Mouse (Mus musculus): ENCODE data around the gene Cpsf3. TPM values are rescaled to one million over a fixed set of nuclear protein-coding genes. Genes with fewer than 3 reads are reported as not detected.

Cpsf3 gene
- polyA plus RNA-seq, 1 experiment from 2014 or later = 98.1 TPM

DNA sequence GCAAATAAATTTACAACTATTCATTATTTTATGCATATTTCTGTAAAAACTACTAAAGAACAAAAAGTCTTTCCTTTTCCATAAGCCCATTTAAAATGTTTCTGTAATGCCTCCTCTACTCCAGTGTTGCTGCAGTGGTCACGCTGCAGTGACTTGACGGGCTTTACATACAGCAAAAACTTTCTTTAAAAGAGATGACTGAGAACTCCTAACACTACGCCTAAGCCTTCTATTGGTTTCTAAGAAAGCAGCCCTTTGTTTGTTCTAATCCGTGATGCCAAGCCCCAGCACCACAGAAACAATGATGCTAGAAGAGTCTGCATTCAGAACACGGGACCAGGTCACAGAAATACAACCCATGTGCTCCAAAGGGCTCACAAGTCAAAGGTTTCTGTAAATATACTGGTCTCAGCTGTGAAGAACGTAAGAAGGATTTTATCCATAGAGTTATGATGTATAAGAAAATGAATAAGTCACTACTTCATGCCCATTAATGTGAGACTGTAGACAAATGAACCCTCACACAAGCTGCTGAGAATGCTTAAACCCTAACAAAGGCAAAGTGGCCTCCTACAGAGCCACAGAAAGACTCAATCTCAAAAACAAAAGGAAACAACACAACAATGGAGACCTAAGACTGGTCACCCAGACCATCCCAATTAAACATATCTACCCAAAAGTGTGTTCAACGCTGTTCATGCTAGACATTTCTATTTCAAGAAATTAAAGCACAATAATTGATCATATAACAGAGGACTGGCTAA is 65.1 kb downstream of the Cpsf3 start:
- Histone ChIP-seq H3K4me1 (replicated peaks) (no peaks in the 10 kb centered on the region), H3K4me3 (no peak overlapping the region), H3K27ac (no peak overlapping the region), H3K36me3 (peaks cover 52% of the 10 kb centered on the region), H3K27me3 (no peaks in the 10 kb centered on the region), H3K9ac (no peak overlapping the region), H3K9me3 (no peaks in the 10 kb centered on the region), H3K4me2 (no peak overlapping the region)
- WGBS = 27% methylated on average over 7 of the region's 7 CpGs
- ATAC-seq (ENCODE audit: low FRiP score) = no peak

DNA sequence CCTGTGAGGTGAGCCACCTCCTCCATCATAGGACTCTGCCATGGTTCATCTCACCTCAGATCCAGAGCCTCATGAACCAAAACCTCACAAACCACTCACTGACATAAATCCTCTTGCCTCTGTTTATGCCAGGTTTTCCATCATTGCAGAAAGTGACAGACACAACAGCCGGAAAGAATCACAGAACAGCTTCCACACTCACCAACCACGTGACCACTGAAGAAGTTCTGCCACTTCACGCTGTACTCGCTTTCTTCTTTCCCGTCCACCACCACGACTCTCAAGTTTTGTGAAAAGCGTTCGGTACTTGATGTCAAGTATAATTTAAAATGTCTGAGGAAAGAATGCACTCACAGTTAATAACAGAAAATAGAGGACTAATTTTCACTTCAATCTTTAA is 68.5 kb downstream of the Cpsf3 start:
- Histone ChIP-seq H3K4me1 (replicated peaks) (no peaks in the 10 kb centered on the region), H3K4me3 (no peak overlapping the region), H3K27me3 (no peaks in the 10 kb centered on the region), H3K9me3 (no peaks in the 10 kb centered on the region), H3K27ac (no peak overlapping the region), H3K36me3 (peaks cover 48% of the 10 kb centered on the region), H3K4me2 (no peak overlapping the region), H3K9ac (no peak overlapping the region)
- 99% methylated on average over 8 of the region's 8 CpGs for WGBS
- no peak for ATAC-seq (ENCODE audit: low FRiP score)

DNA sequence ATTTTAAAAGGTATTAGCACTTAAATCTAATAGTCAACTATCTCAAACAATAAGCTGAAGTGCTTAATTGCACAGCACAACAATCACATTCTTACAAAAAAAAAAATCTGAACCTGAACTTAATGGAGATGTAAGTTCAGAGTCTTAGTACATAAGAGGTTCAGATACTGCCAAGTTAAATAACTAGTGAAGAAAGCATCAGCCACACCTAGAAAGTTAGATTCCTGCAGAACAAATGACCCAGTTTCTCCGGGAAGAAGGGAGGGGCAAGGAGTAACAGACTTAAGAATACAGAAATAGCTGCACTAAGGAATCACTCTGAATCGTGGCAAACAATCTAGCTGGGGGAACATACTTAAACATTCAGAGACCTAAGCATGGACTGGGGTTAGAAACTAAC is 77.5 kb downstream of the Cpsf3 start:
- WGBS = 83% methylated on average over 2 of the region's 2 CpGs
- Histone ChIP-seq H3K4me1 (replicated peaks) (no peaks in the 10 kb centered on the region), H3K36me3 (peaks cover 5% of the 10 kb centered on the region; the same call in 1 of the 2 replicates), H3K9me3 (no peaks in the 10 kb centered on the region), H3K27me3 (no peaks in the 10 kb centered on the region), H3K9ac (no peak overlapping the region), H3K4me3 (no peak overlapping the region), H3K4me2 (no peak overlapping the region), H3K27ac (no peak overlapping the region)
- ATAC-seq (ENCODE audit: low FRiP score) = no peak

DNA sequence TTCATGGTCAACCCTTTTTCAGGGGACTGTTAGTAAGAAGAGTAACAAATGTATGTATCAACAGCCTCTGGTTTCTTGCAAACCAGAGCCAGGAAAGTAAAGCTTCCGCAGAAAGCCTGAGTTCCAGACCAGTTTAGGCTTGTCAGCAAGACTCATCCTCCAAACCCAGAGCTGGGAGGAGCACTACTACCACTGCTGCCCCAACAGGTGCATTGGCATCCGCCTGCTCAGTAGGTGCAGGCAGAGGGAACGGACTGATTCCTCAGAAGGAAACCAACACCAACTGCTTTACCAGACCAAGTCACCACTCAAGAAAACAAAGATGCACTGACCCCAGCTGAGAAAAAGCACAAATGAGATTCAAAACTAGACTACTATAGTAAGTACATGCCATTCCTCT is 78.0 kb downstream of the Cpsf3 start:
- WGBS = 95% methylated on average over 3 of the region's 3 CpGs
- no peaks in the 10 kb centered on the region for H3K4me1 ChIP-seq (replicated peaks)
- H3K9ac ChIP-seq = no peak overlapping the region
- no peaks in the 10 kb centered on the region for H3K9me3 ChIP-seq
- H3K27ac ChIP-seq = no peak overlapping the region
- H3K4me3 ChIP-seq = no peak overlapping the region
- no peaks in the 10 kb centered on the region for H3K27me3 ChIP-seq
- peaks cover 4% of the 10 kb centered on the region; the same call in 1 of the 2 replicates for H3K36me3 ChIP-seq
- ATAC-seq (ENCODE audit: low FRiP score) = no peak
- H3K4me2 ChIP-seq = no peak overlapping the region

Other genes starting within 250 kb of the Cpsf3 start
- 38.4 TPM in 2 replicates for gene Itgb1bp1, start 893 bp downstream of the Cpsf3 start, polyA plus RNA-seq (2015; fragmentation: Nextera tagmentation; extraction: Ambion mirVana)
- 37.9 and 39.3 TPM in 2 replicates for gene Iah1, start 31.0 kb downstream of the Cpsf3 start, polyA plus RNA-seq (2015; fragmentation: Nextera tagmentation; extraction: Ambion mirVana)
- gene Adam17, start 88.2 kb downstream of the Cpsf3 start, polyA plus RNA-seq (2015; fragmentation: Nextera tagmentation; extraction: Ambion mirVana) = 21.5 and 22.8 TPM in 2 replicates
- 1,136 and 1,161 TPM in 2 replicates for gene Ywhaq, start 132.2 kb downstream of the Cpsf3 start, polyA plus RNA-seq (2015; fragmentation: Nextera tagmentation; extraction: Ambion mirVana)